Mouse (Mus musculus): ENCODE data around the gene Olfr1394.

GRCm38 (mm10) chr11:49141974-49142373 lies 12.2 kb upstream of the Olfr1394 start, which contains the start of gene Olfr1395:
- TF ChIP-seq POLR2A (IDR thresholded peaks at IDR 0.05; ENCODE audit: insufficient read depth, low read depth, low read length) (no peak), CTCF (IDR thresholded peaks at IDR 0.05) (no peak), EP300 (IDR thresholded peaks at IDR 0.05; ENCODE audit: insufficient read depth, low read depth, low read length) (no peak)

Data from heart, adult 2 months (tissue).